Mouse (Mus musculus) heart, embryonic 14.5 days (tissue): ENCODE measurements around the gene Pdlim1. TPM values are rescaled to one million over a fixed set of nuclear protein-coding genes. Genes with fewer than 3 reads are reported as not detected.

Source experiments
- ATAC-seq: fragments of 200-750 bp; cut with Nextera tagmentation; 2 replicates; pipeline ENCODE4 v1.8.0; 2017; ENCODE audit warnings: low read depth, moderate TSS enrichment; ENCODE audit not compliant: insufficient number of reproducible peaks, insufficient read depth, low FRiP score
- H3K27ac ChIP-seq, 2 experiments: fragments of 200-500 bp in 1 of 2; fragments of 300-500 bp in 1 of 2; sonication (generic) in 1 of 2; replicated peaks in 1 of 2; 2 replicates each; pipeline ENCODE4 v1.5.1; 2012 to 2014; ENCODE audit warnings: low read depth in 2 of 2, low read length in 2 of 2, control low read depth in 1 of 2, mild to moderate bottlenecking in 1 of 2, mixed read lengths in 1 of 2; ENCODE audit not compliant: control insufficient read depth in 1 of 2, insufficient read depth in 1 of 2
- H3K27me3 ChIP-seq: fragments of 300-500 bp; sonication (generic); 2 replicates; pipeline ENCODE4 v1.6.1; 2014; ENCODE audit warnings: mild to moderate bottlenecking, low read length, control low read depth; ENCODE audit not compliant: control insufficient read depth, insufficient read depth
- H3K36me3 ChIP-seq: fragments of 300-500 bp; sonication (generic); 2 replicates; pipeline ENCODE4 v1.6.1; 2014; ENCODE audit warnings: mild to moderate bottlenecking, control low read depth, low read length, mixed read lengths; ENCODE audit not compliant: control insufficient read depth, insufficient read depth
- H3K4me1 ChIP-seq, 2 experiments: fragments of 200-500 bp in 1 of 2; fragments of 300-500 bp in 1 of 2; sonication (generic) in 1 of 2; 2 replicates each; pipeline ENCODE4 v1.6.1; 2012 to 2014; ENCODE audit warnings: low read length in 2 of 2, control low read depth in 1 of 2, mixed read lengths in 1 of 2; ENCODE audit not compliant: control insufficient read depth in 2 of 2, insufficient read depth in 2 of 2
- H3K4me2 ChIP-seq: fragments of 300-500 bp; sonication (generic); 2 replicates; pipeline ENCODE4 v1.6.1; 2014; ENCODE audit warnings: mild to moderate bottlenecking, low read length
- H3K4me3 ChIP-seq, 2 experiments: fragments of 200-500 bp in 1 of 2; fragments of 300-500 bp in 1 of 2; sonication (generic) in 1 of 2; 2 replicates each; pipeline ENCODE4 v1.5.1; 2012 to 2014; ENCODE audit warnings: low read length in 2 of 2, mild to moderate bottlenecking in 2 of 2, control low read depth in 1 of 2, low read depth in 1 of 2, moderate library complexity in 1 of 2; ENCODE audit not compliant: control insufficient read depth in 1 of 2, insufficient read depth in 1 of 2
- H3K9ac ChIP-seq: fragments of 300-500 bp; sonication (generic); 2 replicates; pipeline ENCODE4 v1.6.1; 2014; ENCODE audit warnings: mild to moderate bottlenecking, low read length
- H3K9me3 ChIP-seq: fragments of 300-500 bp; sonication (generic); 2 replicates; pipeline ENCODE4 v1.6.1; 2016; ENCODE audit warnings: low read length, control low read depth; ENCODE audit not compliant: control insufficient read depth
- WGBS: fragments of 180-500 bp; shearing (Covaris S2); extraction: QIAGEN DNeasy Blood & Tissue Kit; methylation state at CpG from one replicate; pipeline ENCODE4 v1.1.7; 2014; 5-methylcytosine and 5-hydroxymethylcytosine counted together
- polyA plus RNA-seq: library from polyadenylated mRNA; unstranded; fragments of >200 nt; fragmentation: Nextera tagmentation; extraction: Ambion mirVana; gene quantifications from 2 replicates; pipeline ENCODE4 v1.2.1, GENCODE M21; 2014

Gene Pdlim1
- polyA plus RNA-seq, 1 experiment from 2014 or later, result 278 TPM

DNA sequence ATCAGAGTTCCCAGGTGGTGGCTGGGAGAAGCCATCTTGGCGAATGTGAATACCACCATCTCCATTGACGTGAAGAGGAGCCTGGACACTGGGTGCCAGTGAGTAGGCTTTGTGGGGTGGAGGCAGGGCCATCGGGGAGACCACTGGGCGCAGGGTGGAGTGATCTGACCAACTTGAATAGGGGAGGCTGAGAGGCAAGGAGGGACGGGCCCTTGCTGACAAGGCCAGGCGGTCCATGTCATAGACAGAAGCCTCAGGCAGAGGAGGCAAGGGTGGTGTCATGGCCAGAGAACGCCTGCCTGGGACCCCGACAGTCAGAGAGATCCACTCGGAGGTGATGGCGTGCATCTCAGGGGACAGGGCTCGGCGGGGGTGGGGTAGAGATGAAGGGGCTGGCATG is 38.3 kb upstream of the Pdlim1 start:
- Histone ChIP-seq H3K4me2 (no peak overlapping the region), H3K9me3 (no peaks in the 10 kb centered on the region), H3K4me3 (no peak overlapping the region), H3K27me3 (no peaks in the 10 kb centered on the region), H3K4me1 (peaks cover 8 to 10% of the 10 kb centered on the region in 2 experiments; a peak in 3 of 4 replicates), H3K36me3 (peaks cover 67% of the 10 kb centered on the region), H3K9ac (no peak overlapping the region), H3K27ac (no peak overlapping the region)
- ATAC-seq, result no peak
- WGBS, result 88% methylated on average over 12 of the region's 12 CpGs

DNA sequence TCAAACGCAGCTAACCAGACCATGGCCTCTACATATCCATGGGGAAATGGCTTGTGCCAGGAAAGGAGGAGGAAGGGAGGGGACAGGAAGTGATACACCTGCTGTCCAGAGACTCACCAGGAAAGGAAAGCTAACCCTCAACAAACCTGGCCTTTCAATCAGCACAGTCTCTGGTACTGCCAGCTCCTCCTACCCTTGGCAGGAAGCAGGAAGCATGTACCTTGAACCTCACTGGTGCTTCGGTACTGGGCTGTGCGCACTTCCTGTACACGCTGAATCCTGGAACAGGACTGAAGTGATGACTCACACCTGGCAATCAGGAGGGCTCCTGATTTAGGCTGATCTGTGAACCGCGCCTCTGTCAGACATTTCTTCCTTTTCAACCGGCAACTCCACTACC is 35.9 kb upstream of the Pdlim1 start:
- Histone ChIP-seq H3K9ac (no peak overlapping the region), H3K4me2 (no peak overlapping the region), H3K4me3 (no peak overlapping the region), H3K36me3 (peaks cover 46% of the 10 kb centered on the region), H3K27ac (peak overlapping the region in 1 of 2 experiments; percentile 41; a peak in 1 of 4 replicates), H3K9me3 (no peaks in the 10 kb centered on the region), H3K27me3 (no peaks in the 10 kb centered on the region), H3K4me1 (peaks cover 22 to 26% of the 10 kb centered on the region in 2 experiments)
- 65% methylated on average over 7 of the region's 7 CpGs for WGBS
- no peak for ATAC-seq

DNA sequence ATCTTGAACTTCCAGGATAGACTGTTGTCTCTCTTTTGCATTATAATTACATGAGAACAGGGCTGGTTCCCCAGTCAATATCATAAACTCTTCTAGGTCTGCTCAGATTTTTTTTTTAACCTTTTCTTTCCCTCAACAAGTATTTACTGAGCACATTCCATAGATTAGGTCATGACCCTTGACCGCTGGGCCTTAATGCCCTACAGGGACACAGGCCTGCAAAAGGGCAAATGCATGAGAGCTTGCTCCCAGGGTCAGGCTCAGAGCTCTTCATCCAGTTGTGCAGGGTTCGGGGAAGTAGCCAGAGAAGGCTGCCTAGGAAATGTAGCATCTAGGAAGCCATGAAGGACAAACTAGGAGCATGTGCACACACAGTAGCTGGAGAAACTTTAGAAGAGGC is 35.0 kb upstream of the Pdlim1 start:
- no peak overlapping the region for H3K4me3 ChIP-seq
- H3K36me3 ChIP-seq, result peaks cover 42% of the 10 kb centered on the region
- no peak for ATAC-seq
- peaks cover 24 to 33% of the 10 kb centered on the region in 2 experiments for H3K4me1 ChIP-seq
- no peaks in the 10 kb centered on the region for H3K9me3 ChIP-seq
- no peaks in the 10 kb centered on the region for H3K27me3 ChIP-seq
- WGBS, result 82% methylated on average over 2 of the region's 2 CpGs
- H3K27ac ChIP-seq, result no peak overlapping the region
- H3K4me2 ChIP-seq, result no peak overlapping the region
- H3K9ac ChIP-seq, result no peak overlapping the region

DNA sequence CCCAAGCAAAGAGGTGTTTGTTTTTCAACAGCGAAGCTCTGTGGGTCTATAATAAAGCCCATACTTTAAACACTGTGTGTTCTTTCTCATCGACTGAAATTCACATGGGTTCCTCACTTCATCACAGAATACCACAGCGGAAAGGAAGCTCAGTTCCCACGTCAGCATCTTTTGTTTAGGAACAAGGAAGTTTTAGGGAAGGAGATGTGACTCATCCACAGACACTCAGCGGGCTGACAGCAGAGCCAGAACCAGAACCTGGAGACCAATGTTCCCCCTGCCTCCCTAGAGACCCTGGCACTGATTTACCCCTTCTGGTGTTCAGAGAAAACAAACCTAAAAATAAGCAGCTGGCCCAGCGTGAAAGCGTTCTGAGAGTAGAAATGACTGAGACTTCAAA is 33.8 kb upstream of the Pdlim1 start:
- Histone ChIP-seq H3K4me2 (no peak overlapping the region), H3K9ac (no peak overlapping the region), H3K27ac (no peak overlapping the region), H3K4me3 (no peak overlapping the region), H3K27me3 (no peaks in the 10 kb centered on the region), H3K4me1 (peaks cover 24 to 33% of the 10 kb centered on the region in 2 experiments), H3K9me3 (no peaks in the 10 kb centered on the region), H3K36me3 (peaks cover 40% of the 10 kb centered on the region)
- no peak for ATAC-seq
- WGBS, result 71% methylated on average over 7 of the region's 7 CpGs

DNA sequence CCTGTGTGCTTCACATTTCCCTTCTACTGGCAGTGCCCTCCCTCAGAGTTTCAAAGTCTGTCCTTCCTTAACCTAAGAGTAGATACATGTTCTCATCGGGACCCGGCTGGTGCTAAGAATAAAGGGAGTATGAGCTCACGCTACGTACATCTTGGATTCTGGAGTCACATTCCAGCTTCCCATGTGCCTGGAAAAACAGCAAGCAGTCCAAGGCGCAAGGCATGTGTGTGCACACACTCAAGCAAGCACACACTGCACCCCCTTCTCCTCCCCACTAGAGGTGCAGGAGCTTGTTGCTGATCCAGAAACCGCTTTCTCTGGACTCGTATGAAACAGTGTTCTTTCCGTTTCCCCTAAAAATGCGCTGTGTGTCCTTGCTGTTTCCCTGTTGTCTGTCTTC is 31.3 kb upstream of the Pdlim1 start:
- H3K27ac ChIP-seq, result peak overlapping the region; percentile 77 to 84

DNA sequence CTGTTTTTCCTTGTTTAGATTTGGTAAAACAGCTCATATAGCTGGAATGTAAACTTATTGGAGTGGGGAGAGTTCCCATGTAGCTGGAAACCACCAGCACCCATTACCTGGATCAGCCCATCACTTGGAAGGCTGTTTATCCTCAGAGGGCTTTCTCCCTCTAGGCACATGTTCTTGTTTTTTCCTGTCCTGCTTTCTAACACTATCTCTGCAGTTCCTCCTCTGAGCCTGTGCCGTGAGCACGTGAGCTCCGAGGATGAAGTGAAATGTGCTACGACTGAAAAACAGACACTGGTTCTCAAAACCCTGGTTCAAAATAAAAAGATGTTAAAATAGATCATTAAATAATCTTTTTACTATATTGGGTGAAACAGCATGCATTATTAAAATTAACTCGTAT is 30.8 kb upstream of the Pdlim1 start:
- ATAC-seq, result no peak
- 37% methylated on average over 5 of the region's 5 CpGs for WGBS
- peaks cover 26 to 37% of the 10 kb centered on the region in 2 experiments for H3K4me1 ChIP-seq
- H3K4me2 ChIP-seq, result peak overlapping the region; percentile 44
- H3K9me3 ChIP-seq, result no peaks in the 10 kb centered on the region
- no peak overlapping the region for H3K4me3 ChIP-seq
- H3K36me3 ChIP-seq, result peaks cover 34% of the 10 kb centered on the region
- no peaks in the 10 kb centered on the region for H3K27me3 ChIP-seq
- peak overlapping the region; percentile 77 to 84 for H3K27ac ChIP-seq
- peak overlapping the region; percentile 49 for H3K9ac ChIP-seq

More for the DNA sequence above, 31.3 kb upstream of the Pdlim1 start:
- Histone ChIP-seq H3K27me3 (no peaks in the 10 kb centered on the region), H3K9ac (peak overlapping the region; percentile 58), H3K36me3 (peaks cover 36% of the 10 kb centered on the region), H3K4me3 (no peak overlapping the region), H3K4me2 (peak overlapping the region; percentile 44), H3K9me3 (no peaks in the 10 kb centered on the region), H3K4me1 (peaks cover 26 to 36% of the 10 kb centered on the region in 2 experiments)
- WGBS, result 24% methylated on average over 9 of the region's 9 CpGs
- peak; percentile 68 for ATAC-seq

DNA sequence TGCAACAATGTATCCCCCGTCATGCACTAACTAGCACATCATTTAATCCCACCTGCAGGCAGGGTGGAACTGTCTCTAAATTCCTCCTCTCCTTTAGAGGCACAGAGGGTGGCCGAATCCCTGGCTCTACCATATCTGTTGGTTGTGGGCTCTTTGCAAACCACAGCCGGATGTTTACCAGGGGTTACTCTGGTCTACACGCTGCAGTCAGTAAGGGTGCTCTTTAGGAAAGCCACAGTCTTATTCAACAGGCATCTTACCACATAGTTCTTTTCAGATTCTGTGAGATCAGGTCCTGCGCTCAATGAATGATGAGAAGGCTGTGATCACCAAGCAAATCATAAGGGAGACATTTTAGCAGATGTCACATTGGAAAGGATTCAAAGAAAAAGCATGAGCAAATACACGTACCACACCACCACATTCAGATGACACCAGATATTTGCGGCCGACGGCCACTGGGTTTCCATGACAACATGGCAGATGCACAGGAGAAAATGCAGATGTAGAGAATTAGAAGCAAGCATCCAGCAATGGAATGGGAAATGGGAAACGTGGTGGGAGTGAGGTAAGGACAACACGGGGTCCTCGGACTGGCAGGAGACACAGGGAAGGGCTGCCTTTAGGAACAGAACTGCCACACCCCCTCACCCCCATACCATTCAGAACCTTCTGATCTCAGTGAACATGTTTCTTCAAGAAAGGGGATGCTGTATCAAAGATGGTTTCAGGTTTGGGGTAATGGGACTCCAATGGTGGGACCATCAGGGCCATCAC is 28.5 kb upstream of the Pdlim1 start:
- WGBS, result 83% methylated on average over 12 of the region's 12 CpGs

More for the DNA sequence above, 28.5 kb upstream of the Pdlim1 start:
- Histone ChIP-seq H3K4me1 (peaks cover 29 to 53% of the 10 kb centered on the region in 2 experiments), H3K36me3 (peaks cover 25% of the 10 kb centered on the region), H3K4me3 (no peak overlapping the region), H3K9me3 (no peaks in the 10 kb centered on the region), H3K9ac (no peak overlapping the region), H3K27me3 (no peaks in the 10 kb centered on the region), H3K27ac (no peak overlapping the region), H3K4me2 (no peak overlapping the region)
- ATAC-seq, result no peak
